Mouse (Mus musculus) cortical plate, adult 2 months (tissue): ENCODE data around the gene Mybl2.

Experiments used
- CTCF ChIP-seq: fragments of 200-500 bp; IDR thresholded peaks from 2 replicates; pipeline ENCODE4 v1.5.1; 2011; ENCODE audit warnings: mild to moderate bottlenecking, control low read depth, low read length; ENCODE audit not compliant: insufficient read depth; ENCODE audit errors: extremely low read depth
- POLR2A ChIP-seq: fragments of 200-500 bp; IDR thresholded peaks from 2 replicates; pipeline ENCODE4 v1.6.1; 2011; ENCODE audit warnings: mild to moderate bottlenecking, low read length, control low read depth; ENCODE audit not compliant: insufficient read depth; ENCODE audit errors: extremely low read depth

DNA sequence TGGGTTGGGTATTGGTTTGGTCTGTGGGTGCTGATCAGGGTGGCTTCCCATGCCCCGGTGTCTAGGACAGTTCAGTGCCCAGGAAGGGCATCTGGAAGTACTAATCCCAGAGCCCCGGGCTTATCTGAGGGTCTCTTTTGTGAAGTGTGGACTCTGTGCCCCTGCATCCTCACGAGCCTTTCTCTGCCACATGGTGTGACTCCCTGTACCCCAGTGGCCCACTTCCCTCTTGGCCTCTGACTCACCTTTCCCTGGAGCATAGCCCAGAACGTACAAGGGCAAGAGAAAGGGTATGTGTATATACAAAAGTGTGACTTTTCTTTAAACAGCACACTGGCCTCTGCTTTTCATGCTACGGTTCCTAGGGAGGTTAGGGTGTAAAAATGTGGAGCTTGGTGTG lies 1.2 kb downstream of the Mybl2 start:
- TF ChIP-seq POLR2A (no peak), CTCF (no peak)
